Mouse (Mus musculus): ENCODE results near the gene Coq10a. TPM values are rescaled to one million over a fixed set of nuclear protein-coding genes. Genes with fewer than 3 reads are reported as not detected.

The Coq10a gene
- polyA plus RNA-seq, 1 experiment, result 61.2 TPM

GRCm38 (mm10) chr10:128361836-128362235 is 7.0 kb downstream of the Coq10a start:
- TF ChIP-seq MYOD1 (IDR thresholded peaks at IDR 0.05; ENCODE audit: control insufficient read depth in 1 of 3, insufficient read length in 2 of 3, low read depth in 2 of 3) (no peak), USF1 (IDR thresholded peaks at IDR 0.05; ENCODE audit: low read depth) (no peak), REST (IDR thresholded peaks at IDR 0.05; ENCODE audit: insufficient read depth, insufficient read length) (no peak), CEBPB (IDR thresholded peaks at IDR 0.05; ENCODE audit: insufficient read depth, poor library complexity, severe bottlenecking) (no peak), MYOG (IDR thresholded peaks at IDR 0.05; ENCODE audit: control insufficient read depth in 1 of 3, insufficient read depth in 1 of 3, insufficient read length in 2 of 3, low read depth in 2 of 3) (no peak), MAX (IDR thresholded peaks at IDR 0.05; ENCODE audit: low read depth) (no peak), POLR2A (IDR thresholded peaks at IDR 0.05; ENCODE audit: insufficient read length, low read depth) (no peak), E2F4 (IDR thresholded peaks at IDR 0.05; ENCODE audit: insufficient read depth) (no peak), POLR2AphosphoS2 (IDR thresholded peaks at IDR 0.05; ENCODE audit: insufficient read length, low read depth) (no peak), SRF (IDR thresholded peaks at IDR 0.05; ENCODE audit: control insufficient read depth, insufficient read length, low read depth) (no peak), TCF12 (IDR thresholded peaks at IDR 0.05; ENCODE audit: insufficient read depth, poor library complexity, severe bottlenecking) (no peak), TCF3 (IDR thresholded peaks at IDR 0.05; ENCODE audit: insufficient read length, low read depth) (no peak)
- no peaks in the 10 kb centered on the region for H3K79me2 ChIP-seq (ENCODE audit: control insufficient read depth, insufficient read depth)
- no peaks in the 10 kb centered on the region for H3K27me3 ChIP-seq (ENCODE audit: control insufficient read depth, insufficient read depth, insufficient read length)
- no peak overlapping the region for H3K4me3 ChIP-seq
- H3K36me3 ChIP-seq (ENCODE audit: control insufficient read depth, insufficient read depth), result peaks cover 79% of the 10 kb centered on the region
- H3ac ChIP-seq (ENCODE audit: control insufficient read depth, insufficient read length), result no peak overlapping the region
- H3K4me2 ChIP-seq (ENCODE audit: low read depth), result no peak overlapping the region

DNA sequence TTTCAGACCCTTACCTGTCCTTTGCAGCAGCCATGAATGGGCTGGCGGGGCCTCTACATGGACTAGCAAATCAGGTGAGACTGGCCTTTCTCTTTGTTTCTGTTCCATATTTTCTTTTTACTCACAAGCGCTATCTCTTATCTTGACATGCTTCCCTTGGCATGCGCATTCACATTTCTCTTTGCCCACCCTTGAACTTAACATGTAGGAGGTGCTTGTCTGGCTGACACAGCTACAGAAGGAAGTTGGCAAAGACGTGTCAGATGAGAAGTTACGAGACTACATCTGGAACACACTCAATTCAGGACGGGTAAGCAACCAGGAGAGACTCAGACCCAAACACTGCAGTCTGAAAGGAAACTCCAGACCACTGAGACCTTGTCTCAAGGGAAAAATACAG is 9.6 kb downstream of the Coq10a start:
- no peak for TF ChIP-seq POLR2AphosphoS2 (IDR thresholded peaks at IDR 0.05; ENCODE audit: insufficient read length, low read depth)
- TF ChIP-seq CEBPB (IDR thresholded peaks at IDR 0.05; ENCODE audit: insufficient read depth, poor library complexity, severe bottlenecking), result no peak
- TF ChIP-seq SRF (IDR thresholded peaks at IDR 0.05; ENCODE audit: control insufficient read depth, insufficient read length, low read depth), result no peak
- TF ChIP-seq USF1 (IDR thresholded peaks at IDR 0.05; ENCODE audit: low read depth), result no peak
- TF ChIP-seq MYOD1 (IDR thresholded peaks at IDR 0.05; ENCODE audit: control insufficient read depth in 1 of 3, insufficient read length in 2 of 3, low read depth in 2 of 3), result no peak
- TF ChIP-seq POLR2A (IDR thresholded peaks at IDR 0.05; ENCODE audit: insufficient read length, low read depth), result no peak
- TF ChIP-seq E2F4 (IDR thresholded peaks at IDR 0.05; ENCODE audit: insufficient read depth), result no peak
- no peak for TF ChIP-seq MYOG (IDR thresholded peaks at IDR 0.05; ENCODE audit: control insufficient read depth in 1 of 3, insufficient read depth in 1 of 3, insufficient read length in 2 of 3, low read depth in 2 of 3)
- no peak for TF ChIP-seq REST (IDR thresholded peaks at IDR 0.05; ENCODE audit: insufficient read depth, insufficient read length)
- TF ChIP-seq MAX (IDR thresholded peaks at IDR 0.05; ENCODE audit: low read depth), result no peak
- no peak for TF ChIP-seq TCF3 (IDR thresholded peaks at IDR 0.05; ENCODE audit: insufficient read length, low read depth)
- TF ChIP-seq TCF12 (IDR thresholded peaks at IDR 0.05; ENCODE audit: insufficient read depth, poor library complexity, severe bottlenecking), result no peak
- peaks cover 74% of the 10 kb centered on the region for H3K36me3 ChIP-seq (ENCODE audit: control insufficient read depth, insufficient read depth)
- H3K79me2 ChIP-seq (ENCODE audit: control insufficient read depth, insufficient read depth), result no peaks in the 10 kb centered on the region
- no peak overlapping the region for H3K4me2 ChIP-seq (ENCODE audit: low read depth)
- no peak overlapping the region for H3ac ChIP-seq (ENCODE audit: control insufficient read depth, insufficient read length)
- H3K27me3 ChIP-seq (ENCODE audit: control insufficient read depth, insufficient read depth, insufficient read length), result no peaks in the 10 kb centered on the region
- H3K4me3 ChIP-seq, result no peak overlapping the region

- Histone ChIP-seq H3K79me2 (ENCODE audit: control insufficient read depth, insufficient read depth) (no peaks in the 10 kb centered on the region), H3K36me3 (ENCODE audit: control insufficient read depth, insufficient read depth) (peaks cover 74% of the 10 kb centered on the region), H3K4me3 (no peak overlapping the region), H3K27me3 (ENCODE audit: control insufficient read depth, insufficient read depth, insufficient read length) (no peaks in the 10 kb centered on the region), H3K4me2 (ENCODE audit: low read depth) (no peak overlapping the region), H3ac (ENCODE audit: control insufficient read depth, insufficient read length) (no peak overlapping the region)
- no peak for TF ChIP-seq TCF12 (IDR thresholded peaks at IDR 0.05; ENCODE audit: insufficient read depth, poor library complexity, severe bottlenecking)
These were observed 10.0 kb downstream of the Coq10a start for GRCm38 (mm10) chr10:128358796-128359195.

GRCm38 (mm10) chr10:128347541-128347940 is 21.3 kb downstream of the Coq10a start:
- H3K36me3 ChIP-seq (ENCODE audit: control insufficient read depth, insufficient read depth), result peaks cover 22% of the 10 kb centered on the region
- TF ChIP-seq CEBPB (IDR thresholded peaks at IDR 0.05; ENCODE audit: insufficient read depth, poor library complexity, severe bottlenecking), result no peak
- no peak overlapping the region for H3ac ChIP-seq (ENCODE audit: control insufficient read depth, insufficient read length)
- H3K4me3 ChIP-seq, result no peak overlapping the region
- H3K79me2 ChIP-seq (ENCODE audit: control insufficient read depth, insufficient read depth), result peaks cover 60% of the 10 kb centered on the region
- no peaks in the 10 kb centered on the region for H3K27me3 ChIP-seq (ENCODE audit: control insufficient read depth, insufficient read depth, insufficient read length)
- H3K4me2 ChIP-seq (ENCODE audit: low read depth), result no peak overlapping the region

DNA sequence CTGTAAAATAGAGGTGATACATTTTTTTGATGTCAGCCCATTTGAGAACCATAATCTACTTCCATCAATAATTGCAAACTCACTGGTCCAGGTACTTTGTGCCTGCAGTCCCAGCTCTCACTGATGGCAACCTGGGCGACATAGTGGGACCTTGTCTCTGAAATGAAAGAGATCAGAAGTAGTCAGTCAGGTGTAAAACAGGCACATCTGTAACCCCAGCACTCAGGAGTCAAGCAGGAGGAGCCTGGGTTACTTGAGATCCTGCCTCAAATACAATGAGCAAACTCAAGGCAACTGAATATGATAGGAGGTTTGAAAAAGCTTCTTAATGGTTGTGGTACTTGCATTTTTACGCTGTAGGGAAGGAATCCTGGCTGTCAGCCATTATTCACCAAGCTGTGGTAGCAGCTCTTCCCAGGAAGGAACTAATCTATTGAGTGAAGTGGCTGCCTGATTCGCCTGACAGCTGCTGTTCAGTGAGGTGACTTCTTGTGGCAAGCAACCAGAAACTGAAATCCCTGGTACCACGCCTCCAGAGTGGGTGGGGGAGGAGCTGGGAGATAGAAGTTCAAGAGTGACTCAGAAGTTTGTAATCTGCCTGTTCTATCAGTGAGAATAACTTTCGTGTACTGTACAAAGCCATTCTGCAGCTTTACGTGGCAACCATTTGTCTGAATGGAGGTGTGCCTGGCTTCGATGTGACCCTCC is 24.1 kb downstream of the Coq10a start:
- TF ChIP-seq CEBPB (IDR thresholded peaks at IDR 0.05; ENCODE audit: insufficient read depth, poor library complexity, severe bottlenecking) (0 out of 2 replicates have a peak, but pooled peaks have one; percentile 2), MYOG (IDR thresholded peaks at IDR 0.05; ENCODE audit: control insufficient read depth in 1 of 3, insufficient read depth in 1 of 3, insufficient read length in 2 of 3, low read depth in 2 of 3) (peak; percentile 29 to 90 (median 83)), SRF (IDR thresholded peaks at IDR 0.05; ENCODE audit: control insufficient read depth, insufficient read length, low read depth) (no peak), TCF12 (IDR thresholded peaks at IDR 0.05; ENCODE audit: insufficient read depth, poor library complexity, severe bottlenecking) (no peak), TCF3 (IDR thresholded peaks at IDR 0.05; ENCODE audit: insufficient read length, low read depth) (no peak), MAX (IDR thresholded peaks at IDR 0.05; ENCODE audit: low read depth) (no peak), POLR2AphosphoS2 (IDR thresholded peaks at IDR 0.05; ENCODE audit: insufficient read length, low read depth) (no peak), USF1 (IDR thresholded peaks at IDR 0.05; ENCODE audit: low read depth) (no peak), MYOD1 (IDR thresholded peaks at IDR 0.05; ENCODE audit: control insufficient read depth in 1 of 3, insufficient read length in 2 of 3, low read depth in 2 of 3) (peak; percentile 67 to 92 (median 84)), E2F4 (IDR thresholded peaks at IDR 0.05; ENCODE audit: insufficient read depth) (no peak), REST (IDR thresholded peaks at IDR 0.05; ENCODE audit: insufficient read depth, insufficient read length) (no peak), POLR2A (IDR thresholded peaks at IDR 0.05; ENCODE audit: insufficient read length, low read depth) (peak; percentile 14)
- H3K4me2 ChIP-seq (ENCODE audit: low read depth), result peak overlapping the region; percentile 86
- no peaks in the 10 kb centered on the region for H3K27me3 ChIP-seq (ENCODE audit: control insufficient read depth, insufficient read depth, insufficient read length)
- H3ac ChIP-seq (ENCODE audit: control insufficient read depth, insufficient read length), result no peak overlapping the region
- H3K36me3 ChIP-seq (ENCODE audit: control insufficient read depth, insufficient read depth), result peaks cover under 1% of the 10 kb centered on the region
- H3K79me2 ChIP-seq (ENCODE audit: control insufficient read depth, insufficient read depth), result peaks cover 88% of the 10 kb centered on the region
- H3K4me3 ChIP-seq, result no peak overlapping the region
